Mouse (Mus musculus) urinary bladder, adult 2 months (tissue): ENCODE data around the gene Olfr266. TPM values are rescaled to one million over a fixed set of nuclear protein-coding genes. Genes with fewer than 3 reads are reported as not detected.

Experiments used
- DNase-seq: peaks from one replicate; pipeline ENCODE4 v3.0.0; 2022; ENCODE audit warnings: low spot score
- polyA plus RNA-seq: library from polyadenylated mRNA; depleted of rRNA; stranded (reverse); fragments of >200 nt; gene quantifications from 2 replicates; pipeline ENCODE4 v1.2.3, GENCODE M21; 2012; rRNA removed

Olfr266 gene
- polyA plus RNA-seq = not detected in 2 replicates

GRCm38 (mm10) chr3:106826187-106826586, at the start of gene Olfr266:
TSS of gene Olfr266 (minus strand) at chr3:106826287.
- no peak for DNase-seq

- no peak for DNase-seq
Observed at GRCm38 (mm10) chr3:106875626-106876025, 49.5 kb upstream of the Olfr266 start.

GRCm38 (mm10) chr3:106872893-106873292, 46.8 kb upstream of the Olfr266 start:
- no peak for DNase-seq

- no peak for DNase-seq
Observed at GRCm38 (mm10) chr3:106832107-106832506, 6.0 kb upstream of the Olfr266 start.

GRCm38 (mm10) chr3:106817676-106818075, 8.4 kb downstream of the Olfr266 start:
- DNase-seq = no peak

- no peak for DNase-seq
Observed at GRCm38 (mm10) chr3:106808972-106809695, 17.0 kb downstream of the Olfr266 start.

- no peak for DNase-seq
Observed at GRCm38 (mm10) chr3:106798079-106798478, 28.0 kb downstream of the Olfr266 start.

GRCm38 (mm10) chr3:106789930-106790329, 36.2 kb downstream of the Olfr266 start, which contains the start of gene Cd53:
TSS of gene Cd53 (minus strand) at chr3:106790149.
- no peak for DNase-seq

- no peak for DNase-seq
Observed at GRCm38 (mm10) chr3:106788440-106788887, 37.6 kb downstream of the Olfr266 start.

GRCm38 (mm10) chr3:106787972-106788371, 38.1 kb downstream of the Olfr266 start:
- no peak for DNase-seq

- DNase-seq = no peak
Observed at GRCm38 (mm10) chr3:106785130-106785529, 41.0 kb downstream of the Olfr266 start.

- no peak for DNase-seq
Observed at GRCm38 (mm10) chr3:106771834-106772233, 54.3 kb downstream of the Olfr266 start.

Other genes starting within 250 kb of the Olfr266 start
- gene Lrif1, start 141.3 kb downstream of the Olfr266 start, polyA plus RNA-seq = 15.7 and 17.0 TPM in 2 replicates
- gene Cd53, start 36.1 kb downstream of the Olfr266 start, polyA plus RNA-seq = 15.5 and 16.6 TPM in 2 replicates
- gene Kcna3, start 209.9 kb upstream of the Olfr266 start, polyA plus RNA-seq = 0.18 and 0.19 TPM in 2 replicates